Mouse (Mus musculus) gastrocnemius, postnatal 25 days (tissue): ENCODE measurements around the gene Cyfip2. TPM values are rescaled to one million over a fixed set of nuclear protein-coding genes. Genes with fewer than 3 reads are reported as not detected.

Source experiments
- DNase-seq: peaks from one replicate; pipeline ENCODE4 v3.0.0; 2022
- long read RNA-seq, 2 experiments: library from polyadenylated mRNA; stranded (forward); transcript quantifications; one replicate each; pipeline ENCODE4 v2.0.0; 2021
- total RNA-seq, 2 experiments: library from RNA; stranded (reverse); gene quantifications; 1 replicate in 1 of 2; 2 replicates in 1 of 2; pipeline ENCODE4 v1.2.3; 2021

The Cyfip2 gene
- total RNA-seq: under 1 TPM; 0.54 to 0.90 TPM
- long read RNA-seq, experiment 1: 0 reads
- long read RNA-seq, experiment 2: 0 reads

DNA sequence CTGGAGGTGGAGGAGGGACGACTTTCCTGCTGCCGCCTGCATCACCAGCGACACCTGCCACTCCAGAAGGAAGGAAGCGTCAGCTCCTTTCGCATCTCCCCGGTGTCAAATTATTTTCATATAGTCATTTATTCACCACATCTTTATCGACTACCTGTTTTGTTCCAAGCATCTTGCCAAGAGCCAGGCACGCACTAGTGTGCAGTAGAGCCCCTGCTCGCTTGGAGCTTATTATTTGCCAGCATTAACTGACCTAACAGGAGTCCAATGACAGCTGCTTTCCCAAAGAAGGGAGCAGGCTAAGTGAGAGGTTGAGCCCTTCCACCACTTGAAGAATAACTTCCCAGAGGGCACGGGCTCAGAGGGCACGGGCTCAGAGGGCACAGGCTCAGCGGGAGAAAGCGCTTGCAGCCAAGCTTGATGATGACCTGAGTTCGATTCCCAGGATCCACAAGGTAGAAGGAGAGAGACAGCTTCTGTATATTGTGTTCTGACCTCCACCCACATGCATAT, at the start of gene Cyfip2:
Gene Cyfip2 (minus strand): TSS at position 337 of the 513 bp plus-strand sequence.
- DNase-seq: no peak

GRCm38 (mm10) chr11:46360991-46361665, 48.5 kb upstream of the Cyfip2 start:
- no peak for DNase-seq

DNA sequence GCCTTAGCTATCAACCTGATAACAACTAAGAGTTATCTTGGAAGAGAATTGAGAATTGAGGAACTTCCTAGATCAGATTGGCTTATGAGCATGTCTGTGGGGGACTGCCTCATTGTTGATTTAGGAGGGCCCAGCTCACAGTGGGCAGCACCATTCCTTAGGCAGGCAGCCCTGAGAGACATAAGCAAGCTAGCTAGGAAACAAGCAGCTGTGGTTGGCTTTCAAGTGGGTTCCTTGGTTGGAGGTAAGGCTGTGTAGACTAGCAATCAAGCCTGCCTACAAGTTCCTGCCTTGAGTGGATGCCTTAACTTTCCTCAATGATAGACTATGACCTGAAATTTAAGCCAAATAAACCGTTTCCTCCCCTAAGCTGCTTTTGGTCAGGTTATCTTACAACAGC, 45.7 kb upstream of the Cyfip2 start:
- DNase-seq: no peak

GRCm38 (mm10) chr11:46349681-46350410, 37.2 kb upstream of the Cyfip2 start:
- DNase-seq: no peak

DNA sequence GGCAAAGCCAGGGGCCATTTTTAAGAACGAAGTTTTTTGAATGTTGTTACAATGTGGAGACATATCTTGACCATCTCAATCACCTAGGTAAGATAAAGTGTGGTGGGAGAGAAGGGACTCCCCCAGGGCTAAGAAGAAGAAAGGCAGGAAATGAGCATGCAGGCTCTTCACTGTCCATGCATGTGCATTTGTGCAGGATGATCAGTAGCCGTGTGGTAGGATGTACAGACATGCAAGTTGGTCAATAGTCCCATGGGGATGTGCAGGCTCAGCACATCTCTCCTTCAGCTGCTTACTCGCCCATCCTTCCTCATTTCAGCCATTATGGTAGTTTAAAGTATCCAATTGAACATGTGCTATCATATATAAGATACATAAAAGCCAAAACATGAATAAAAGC, 35.8 kb upstream of the Cyfip2 start:
- DNase-seq: no peak

- DNase-seq: no peak
Observed at GRCm38 (mm10) chr11:46347756-46348155, 35.1 kb upstream of the Cyfip2 start.

GRCm38 (mm10) chr11:46343886-46344546, 31.4 kb upstream of the Cyfip2 start:
- no peak for DNase-seq

GRCm38 (mm10) chr11:46341960-46342359, 29.3 kb upstream of the Cyfip2 start:
- DNase-seq: no peak

- DNase-seq: no peak
Observed at GRCm38 (mm10) chr11:46336020-46336419, 23.4 kb upstream of the Cyfip2 start.

GRCm38 (mm10) chr11:46332217-46332616, 19.6 kb upstream of the Cyfip2 start:
- DNase-seq: no peak

- DNase-seq: peak; percentile 8
Observed at GRCm38 (mm10) chr11:46326271-46327015, 13.8 kb upstream of the Cyfip2 start.

DNA sequence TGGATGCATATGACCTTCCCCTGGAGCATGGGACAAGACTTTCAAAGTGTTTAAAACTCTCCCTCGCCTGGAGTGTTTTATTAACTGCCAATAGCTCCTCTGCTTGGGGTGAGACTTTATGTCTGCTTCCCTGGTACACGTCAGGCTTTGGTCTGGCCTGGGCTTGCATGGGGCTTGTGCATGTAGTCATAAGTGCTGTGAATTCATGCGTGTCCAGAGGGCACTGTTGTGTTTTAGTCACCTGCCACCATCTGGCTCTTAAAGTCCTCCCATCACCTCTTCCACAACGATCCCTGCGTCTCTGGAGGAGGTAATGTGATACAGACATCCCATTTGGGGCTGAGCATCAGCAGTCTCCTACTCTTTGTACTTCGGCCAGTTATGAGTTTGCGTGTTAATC, 8.9 kb upstream of the Cyfip2 start:
- DNase-seq: no peak

- no peak for DNase-seq
Observed at GRCm38 (mm10) chr11:46314534-46314933, 1.9 kb upstream of the Cyfip2 start.

DNA sequence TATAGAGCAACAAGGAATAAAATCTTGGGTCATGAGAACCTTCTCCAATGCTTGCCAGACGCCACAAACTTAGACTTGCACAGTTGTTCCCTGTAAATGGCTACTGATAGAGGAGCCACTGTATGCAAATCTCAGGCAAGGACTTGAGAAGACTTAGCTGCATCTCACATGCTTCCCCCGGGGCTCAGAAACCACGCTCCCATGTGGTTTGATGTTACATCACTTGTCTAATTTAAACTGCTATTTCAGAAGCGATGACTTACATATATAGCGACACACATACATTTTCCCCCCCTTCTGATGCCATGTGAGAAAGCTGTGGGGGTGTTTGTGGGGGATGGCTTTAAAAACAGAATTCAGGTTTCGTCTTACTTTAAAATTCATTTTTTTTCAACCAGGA, 1.2 kb upstream of the Cyfip2 start:
- DNase-seq: no peak

DNA sequence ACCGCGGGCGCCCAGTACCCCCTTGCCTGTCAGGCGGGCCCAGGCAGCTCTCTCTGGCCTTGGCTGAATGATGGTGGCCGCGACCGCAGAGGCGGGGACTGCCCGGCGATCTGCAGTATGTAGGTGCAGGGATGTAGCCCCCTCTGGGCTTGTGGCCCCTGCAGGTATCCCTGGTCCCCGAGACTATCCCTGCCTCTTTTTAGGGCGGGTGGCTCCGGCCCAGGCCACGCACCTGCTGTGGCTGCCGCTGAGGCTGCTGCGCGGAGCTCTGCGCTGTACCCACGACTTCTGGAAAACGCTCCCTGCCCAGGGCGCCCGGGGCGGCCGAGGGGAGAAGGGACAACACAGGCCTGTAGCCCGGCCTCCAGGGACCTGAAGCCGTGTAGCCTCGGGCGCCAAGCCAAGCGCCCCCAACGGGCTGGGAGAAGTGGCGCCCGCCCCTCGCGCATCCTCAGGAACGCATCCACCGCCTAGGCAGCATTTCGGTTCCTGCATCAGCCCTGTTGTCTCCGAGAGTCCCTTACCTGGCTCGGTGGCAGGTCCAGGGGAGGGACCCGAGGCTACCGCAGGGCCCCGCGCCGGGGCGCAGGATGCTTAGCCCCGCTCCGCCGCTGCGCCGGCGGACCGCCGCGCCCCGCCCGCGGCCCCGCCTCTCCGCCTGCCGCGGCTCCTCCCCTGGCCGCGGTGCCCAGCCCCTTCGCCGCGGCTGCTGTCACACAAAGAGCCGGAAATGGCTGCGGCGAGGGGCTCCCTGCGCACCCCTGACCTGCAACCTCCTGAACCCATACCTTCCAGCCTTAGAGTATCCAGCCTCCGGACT, 746 bp downstream of the Cyfip2 start:
- DNase-seq: peak; percentile 10

- DNase-seq: no peak
Observed at GRCm38 (mm10) chr11:46311181-46311702, 1.4 kb downstream of the Cyfip2 start.

DNA sequence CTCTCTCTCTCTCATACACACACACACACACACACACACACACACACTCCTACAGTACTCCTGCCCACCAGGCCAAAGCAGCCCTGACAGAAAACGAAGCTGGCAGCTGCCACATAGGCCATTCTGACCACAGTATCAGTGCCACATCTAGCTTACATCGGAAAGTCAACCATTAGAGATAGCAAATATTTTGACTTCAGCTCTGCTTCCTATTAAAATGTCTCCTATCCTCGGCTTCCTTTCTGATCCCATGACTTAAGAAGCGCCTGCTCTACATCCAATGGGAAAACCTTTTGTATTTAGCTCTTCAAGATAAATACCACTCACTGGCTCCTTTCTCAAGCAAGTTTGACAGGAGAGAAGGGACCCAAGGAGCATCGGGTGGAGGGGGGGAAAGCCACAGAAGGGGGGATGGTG, 2.0 kb downstream of the Cyfip2 start:
- no peak for DNase-seq

- DNase-seq: no peak
Observed at GRCm38 (mm10) chr11:46309808-46310555, 2.7 kb downstream of the Cyfip2 start.

- DNase-seq: no peak
Observed at GRCm38 (mm10) chr11:46309111-46309741, 3.4 kb downstream of the Cyfip2 start.
